Mouse (Mus musculus) heart, embryonic 13.5 days (tissue): ENCODE data around the gene Cacna1g. TPM values are rescaled to one million over a fixed set of nuclear protein-coding genes. Genes with fewer than 3 reads are reported as not detected.

Experiments used
- ATAC-seq: fragments of 200-750 bp; cut with Nextera tagmentation; 2 replicates; pipeline ENCODE4 v1.8.0; 2017; ENCODE audit warnings: moderate TSS enrichment; ENCODE audit not compliant: insufficient number of reproducible peaks, low FRiP score, low TSS enrichment; ENCODE audit errors: extremely low read depth
- H3K27ac ChIP-seq: fragments of 300-500 bp; sonication (generic); replicated peaks from 2 replicates; pipeline ENCODE4 v1.5.1; 2015; ENCODE audit warnings: moderate library complexity, mild to moderate bottlenecking, inconsistent platforms
- H3K27me3 ChIP-seq: fragments of 300-500 bp; sonication (generic); replicated peaks from 2 replicates; pipeline ENCODE4 v1.6.1; 2015; ENCODE audit warnings: mild to moderate bottlenecking, inconsistent platforms
- H3K36me3 ChIP-seq: fragments of 300-500 bp; sonication (generic); 2 replicates; pipeline ENCODE4 v1.6.1; 2015; ENCODE audit warnings: mild to moderate bottlenecking, inconsistent platforms
- H3K4me1 ChIP-seq: fragments of 300-500 bp; sonication (generic); 2 replicates; pipeline ENCODE4 v1.6.1; 2015; ENCODE audit warnings: inconsistent platforms
- H3K4me2 ChIP-seq: fragments of 300-500 bp; sonication (generic); 2 replicates; pipeline ENCODE4 v1.6.1; 2015; ENCODE audit warnings: inconsistent platforms, mild to moderate bottlenecking, moderate library complexity
- H3K4me3 ChIP-seq: fragments of 300-500 bp; sonication (generic); 2 replicates; pipeline ENCODE4 v1.5.1; 2015; ENCODE audit warnings: moderate library complexity, mild to moderate bottlenecking, inconsistent platforms
- H3K9ac ChIP-seq: fragments of 300-500 bp; sonication (generic); 2 replicates; pipeline ENCODE4 v1.6.1; 2015; ENCODE audit warnings: inconsistent platforms, mild to moderate bottlenecking, moderate library complexity
- H3K9me3 ChIP-seq: fragments of 300-500 bp; sonication (generic); 2 replicates; pipeline ENCODE4 v1.6.1; 2016; ENCODE audit warnings: inconsistent platforms
- WGBS: fragments of 180-500 bp; shearing (Covaris S2); methylation state at CpG from one replicate; pipeline ENCODE4 v1.1.7; 2015; ENCODE audit warnings: mixed read lengths; 5-methylcytosine and 5-hydroxymethylcytosine counted together
- polyA plus RNA-seq: library from polyadenylated mRNA; unstranded; fragments of >200 nt; fragmentation: Nextera tagmentation; extraction: Ambion mirVana; gene quantifications from 2 replicates; pipeline ENCODE4 v1.2.1, GENCODE M21; 2015

The Cacna1g gene
- polyA plus RNA-seq, 1 experiment from 2014 or later, result 3.4 TPM

DNA sequence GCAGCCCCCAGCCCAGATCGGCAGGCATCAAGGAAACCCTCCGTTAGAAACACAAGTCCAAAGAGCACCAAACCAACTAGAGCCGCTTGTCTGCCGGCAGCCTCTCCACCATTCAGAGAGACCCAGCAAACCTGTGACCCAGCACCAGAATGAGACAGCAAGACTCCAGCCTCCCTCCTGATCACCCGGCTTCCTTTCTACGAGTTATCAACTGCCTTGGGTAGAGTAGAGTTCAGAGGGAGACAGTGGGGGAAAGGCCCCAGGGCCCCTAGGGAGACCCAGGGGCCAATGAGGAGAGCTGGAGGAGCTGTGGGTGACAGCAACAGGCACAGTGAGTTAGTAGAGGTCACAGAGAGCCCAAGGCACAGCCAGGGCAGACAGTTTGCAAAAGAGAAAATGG is 53.0 kb downstream of the Cacna1g start:
- 62% methylated on average over 6 of the region's 6 CpGs for WGBS
- ATAC-seq, result no peak
- H3K27me3 ChIP-seq, result peaks cover 82% of the 10 kb centered on the region

DNA sequence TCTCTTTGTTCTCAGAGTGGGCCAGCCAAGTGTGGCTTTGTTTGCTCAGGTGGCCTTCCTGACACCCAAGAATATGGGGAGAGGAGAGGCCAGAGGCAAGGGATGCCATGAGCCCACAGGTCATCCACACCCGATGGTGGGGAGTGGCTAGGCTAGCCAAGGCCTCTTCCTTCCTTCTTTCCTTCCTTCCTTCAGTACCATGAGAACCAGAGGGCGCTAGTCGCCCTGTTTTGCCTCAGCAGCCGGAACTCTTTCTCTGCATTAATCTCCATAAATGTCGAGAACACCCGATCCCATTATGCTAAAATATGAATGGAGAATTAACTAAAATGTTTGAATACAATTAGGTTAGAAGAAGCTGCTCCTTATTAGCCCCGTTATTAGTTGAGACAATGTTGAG is 53.7 kb downstream of the Cacna1g start:
- H3K9ac ChIP-seq, result no peak overlapping the region
- 31% methylated on average over 7 of the region's 7 CpGs for WGBS
- H3K4me3 ChIP-seq, result no peak overlapping the region
- H3K4me1 ChIP-seq, result peaks cover 24% of the 10 kb centered on the region; the same call in 1 of the 2 replicates
- peaks cover 2% of the 10 kb centered on the region; the same call in 1 of the 2 replicates for H3K36me3 ChIP-seq
- H3K27me3 ChIP-seq, result peaks cover 83% of the 10 kb centered on the region
- no peak for ATAC-seq
- H3K27ac ChIP-seq, result no peak overlapping the region
- H3K4me2 ChIP-seq, result no peak overlapping the region
- no peaks in the 10 kb centered on the region for H3K9me3 ChIP-seq

More for the DNA sequence above, 53.0 kb downstream of the Cacna1g start:
- Histone ChIP-seq H3K4me2 (no peak overlapping the region), H3K9me3 (no peaks in the 10 kb centered on the region), H3K27ac (no peak overlapping the region), H3K4me1 (peaks cover 22% of the 10 kb centered on the region; the same call in 1 of the 2 replicates), H3K36me3 (peaks cover 5% of the 10 kb centered on the region; the same call in 1 of the 2 replicates), H3K4me3 (no peak overlapping the region), H3K9ac (peak overlapping the region; percentile 15)

- Histone ChIP-seq H3K9me3 (no peaks in the 10 kb centered on the region), H3K4me3 (no peak overlapping the region), H3K9ac (no peak overlapping the region), H3K27ac (no peak overlapping the region), H3K4me2 (no peak overlapping the region), H3K4me1 (peaks cover 34% of the 10 kb centered on the region), H3K27me3 (peaks cover 87% of the 10 kb centered on the region), H3K36me3 (no peaks in the 10 kb centered on the region)
- WGBS, result 49% methylated on average over 10 of the region's 10 CpGs
- ATAC-seq, result no peak
Measured at GRCm38 (mm10) chr11:94419004-94419727, 54.8 kb downstream of the Cacna1g start.

DNA sequence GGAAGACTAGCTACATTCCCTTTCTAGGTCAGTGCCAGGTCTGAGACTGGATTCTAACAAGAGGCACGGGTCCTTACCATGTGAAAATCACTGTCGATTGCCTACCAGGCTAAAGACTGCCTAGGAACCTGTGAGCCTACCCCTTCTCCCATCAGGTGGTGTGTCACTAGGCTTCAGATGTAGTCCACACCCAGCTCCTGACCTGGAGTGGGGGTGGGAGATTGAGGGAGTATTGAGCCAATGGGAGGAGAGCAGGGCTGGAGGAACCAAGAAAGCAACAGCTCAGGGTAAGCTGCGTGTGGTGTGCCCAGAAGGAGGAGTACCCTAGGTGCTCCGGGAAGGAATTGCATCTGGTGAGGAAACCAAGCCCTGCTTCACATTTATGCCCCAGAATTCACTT is 60.0 kb downstream of the Cacna1g start:
- WGBS, result 50% methylated on average over 4 of the region's 4 CpGs
- no peak for ATAC-seq
- H3K9ac ChIP-seq, result peak overlapping the region; percentile 4; the same call in 1 of the 2 replicates
- peak overlapping the region; percentile 67; the same call in 1 of the 2 replicates for H3K27ac ChIP-seq
- no peak overlapping the region for H3K4me2 ChIP-seq
- H3K4me1 ChIP-seq, result peaks cover 44% of the 10 kb centered on the region
- no peak overlapping the region for H3K4me3 ChIP-seq
- peaks cover 87% of the 10 kb centered on the region for H3K27me3 ChIP-seq
- H3K9me3 ChIP-seq, result no peaks in the 10 kb centered on the region
- peaks cover 5% of the 10 kb centered on the region; the same call in 1 of the 2 replicates for H3K36me3 ChIP-seq

DNA sequence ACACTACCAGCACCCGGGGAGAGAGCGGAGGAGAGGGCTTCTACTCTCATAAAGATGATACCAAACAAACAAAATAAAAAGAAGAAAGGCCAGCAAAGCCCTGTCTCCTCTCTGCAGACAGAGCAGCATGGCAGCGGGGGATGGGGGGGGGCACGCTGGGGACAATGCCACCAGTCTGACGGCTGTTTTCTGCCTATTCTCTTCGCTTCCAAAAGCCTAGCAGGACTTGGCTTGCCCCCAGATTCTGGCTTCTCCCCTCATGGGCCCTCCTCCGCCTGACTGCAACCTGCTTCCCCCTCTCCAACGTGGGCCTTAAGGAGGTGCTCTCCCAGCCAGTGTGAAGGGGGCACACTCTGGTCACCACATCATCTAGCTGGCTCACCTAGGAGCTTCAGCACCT is 60.5 kb downstream of the Cacna1g start:
- ATAC-seq, result no peak
- Histone ChIP-seq H3K27ac (peak overlapping the region; percentile 67), H3K4me3 (no peak overlapping the region), H3K4me1 (peaks cover 40% of the 10 kb centered on the region), H3K9me3 (no peaks in the 10 kb centered on the region), H3K4me2 (peak overlapping the region; percentile 50), H3K27me3 (peaks cover 85% of the 10 kb centered on the region), H3K9ac (peak overlapping the region; percentile 4), H3K36me3 (peaks cover 5% of the 10 kb centered on the region; the same call in 1 of the 2 replicates)
- whole genome bisulfite sequencing, result 30% methylated on average over 8 of the region's 8 CpGs

DNA sequence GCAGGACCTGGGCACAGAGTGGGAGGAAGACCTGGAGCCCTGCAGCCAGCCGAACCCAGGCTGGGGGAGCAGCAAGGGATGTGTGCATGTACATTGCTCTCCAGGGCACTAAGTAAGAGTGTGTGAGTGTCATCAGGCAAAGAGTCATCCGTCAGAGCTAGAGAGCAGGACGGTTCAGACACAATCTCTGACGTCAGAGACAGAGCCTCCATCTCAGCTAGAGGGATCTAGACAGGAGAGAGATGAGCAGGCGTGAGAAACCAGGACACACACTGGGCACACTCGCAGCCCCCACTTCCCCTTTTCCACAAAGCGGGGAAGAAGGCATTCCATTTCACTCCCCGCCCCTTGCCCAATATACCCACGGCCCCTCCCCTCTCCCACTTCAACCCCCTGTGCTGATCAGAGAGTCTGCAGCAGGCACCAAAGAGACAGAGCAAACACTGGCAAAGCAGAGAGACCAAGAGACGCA is 61.0 kb downstream of the Cacna1g start:
- Histone ChIP-seq H3K9me3 (no peaks in the 10 kb centered on the region), H3K27me3 (peaks cover 80% of the 10 kb centered on the region), H3K4me3 (no peak overlapping the region), H3K4me2 (peak overlapping the region; percentile 50), H3K36me3 (peaks cover 5% of the 10 kb centered on the region; the same call in 1 of the 2 replicates), H3K9ac (peak overlapping the region; percentile 56), H3K27ac (peak overlapping the region; percentile 67), H3K4me1 (peaks cover 41% of the 10 kb centered on the region)
- WGBS, result 11% methylated on average over 10 of the region's 10 CpGs
- no peak for ATAC-seq

GRCm38 (mm10) chr11:94412562-94412961 is 61.4 kb downstream of the Cacna1g start:
- peak; percentile 33; the same call in 1 of the 2 replicates for ATAC-seq
- WGBS, result 13% methylated on average over 2 of the region's 2 CpGs
- peaks cover 45% of the 10 kb centered on the region for H3K4me1 ChIP-seq
- peak overlapping the region; percentile 50 for H3K4me2 ChIP-seq
- H3K9ac ChIP-seq, result peak overlapping the region; percentile 56
- H3K4me3 ChIP-seq, result no peak overlapping the region
- peaks cover 75% of the 10 kb centered on the region for H3K27me3 ChIP-seq
- H3K27ac ChIP-seq, result peak overlapping the region; percentile 67
- no peaks in the 10 kb centered on the region for H3K9me3 ChIP-seq
- peaks cover 5% of the 10 kb centered on the region; the same call in 1 of the 2 replicates for H3K36me3 ChIP-seq

DNA sequence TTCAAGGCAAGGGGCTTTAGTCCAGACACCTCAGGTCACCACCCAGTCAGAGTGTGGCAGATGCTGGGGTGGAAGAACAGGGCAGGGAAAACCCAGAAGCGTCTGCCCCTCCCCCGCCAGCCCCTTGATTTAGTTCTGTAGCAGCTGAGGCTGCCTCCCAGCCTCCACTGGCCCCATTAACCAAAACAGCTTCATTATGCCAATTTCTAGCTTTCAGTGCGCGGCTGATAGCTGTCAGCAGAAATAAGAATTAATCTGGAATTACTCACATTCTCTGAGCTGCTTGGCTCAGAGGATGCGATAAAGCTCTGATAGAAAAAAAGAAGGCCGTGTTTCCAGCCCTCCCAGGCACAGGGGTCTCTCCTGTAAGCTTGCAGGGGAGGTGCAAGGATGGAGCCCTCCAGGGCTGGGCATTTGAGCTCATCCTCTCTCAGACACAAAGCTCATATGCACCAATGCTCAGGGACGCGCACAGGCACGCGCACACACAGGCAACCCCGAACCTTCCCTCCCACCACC is 66.1 kb downstream of the Cacna1g start:
- peaks cover 60% of the 10 kb centered on the region for H3K27me3 ChIP-seq
- H3K9me3 ChIP-seq, result no peaks in the 10 kb centered on the region
- peaks cover 5% of the 10 kb centered on the region; the same call in 1 of the 2 replicates for H3K36me3 ChIP-seq
- H3K27ac ChIP-seq, result no peak overlapping the region
- no peak overlapping the region for H3K9ac ChIP-seq
- H3K4me3 ChIP-seq, result no peak overlapping the region
- 49% methylated on average over 11 of the region's 11 CpGs for WGBS
- no peak overlapping the region for H3K4me2 ChIP-seq
- no peak for ATAC-seq
- H3K4me1 ChIP-seq, result peaks cover 42% of the 10 kb centered on the region

- Histone ChIP-seq H3K9me3 (no peaks in the 10 kb centered on the region), H3K27me3 (peaks cover 48% of the 10 kb centered on the region), H3K27ac (no peak overlapping the region), H3K9ac (no peak overlapping the region), H3K4me3 (no peak overlapping the region), H3K4me2 (no peak overlapping the region), H3K4me1 (peaks cover 30% of the 10 kb centered on the region), H3K36me3 (peaks cover 5% of the 10 kb centered on the region; the same call in 1 of the 2 replicates)
- no peak for ATAC-seq
- WGBS, result 34% methylated on average over 6 of the region's 6 CpGs
Measured at GRCm38 (mm10) chr11:94405348-94405747, 68.7 kb downstream of the Cacna1g start.

DNA sequence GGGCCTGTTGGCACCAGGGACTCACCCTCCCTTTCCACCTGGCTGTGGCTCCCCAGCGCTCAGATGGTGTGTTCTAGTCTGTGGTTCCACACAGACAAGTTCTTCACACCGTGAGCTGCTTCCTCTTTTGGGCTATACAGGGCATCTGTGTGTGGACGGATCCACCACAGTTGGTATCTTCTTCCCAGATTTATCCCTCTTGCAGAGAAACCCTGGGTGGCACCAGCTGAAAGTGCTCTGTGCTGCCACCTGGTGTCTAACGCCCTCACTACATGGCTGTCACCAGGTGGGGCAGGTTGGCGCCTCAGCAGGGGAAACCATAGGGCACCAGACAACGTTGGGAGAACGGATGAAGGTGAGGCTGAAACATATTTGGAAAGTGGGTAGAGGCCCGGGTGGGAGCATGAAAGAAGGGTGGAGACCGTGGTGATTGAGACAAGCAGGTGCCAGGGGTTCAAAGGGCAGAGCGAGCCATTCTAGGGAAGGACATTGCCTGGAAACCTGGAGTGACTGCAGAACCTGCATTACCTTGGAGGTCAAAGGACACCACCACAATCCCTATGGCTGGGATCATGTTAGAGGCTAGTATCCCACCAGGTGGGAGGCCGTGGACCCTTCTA is 69.2 kb downstream of the Cacna1g start:
- no peak overlapping the region for H3K4me3 ChIP-seq
- peaks cover 30% of the 10 kb centered on the region for H3K4me1 ChIP-seq
- WGBS, result 23% methylated on average over 11 of the region's 11 CpGs
- H3K27me3 ChIP-seq, result peaks cover 46% of the 10 kb centered on the region
- no peak overlapping the region for H3K4me2 ChIP-seq
- H3K36me3 ChIP-seq, result peaks cover 5% of the 10 kb centered on the region; the same call in 1 of the 2 replicates
- no peak for ATAC-seq
- H3K27ac ChIP-seq, result no peak overlapping the region
- no peak overlapping the region for H3K9ac ChIP-seq
- no peaks in the 10 kb centered on the region for H3K9me3 ChIP-seq

- no peak overlapping the region for H3K4me3 ChIP-seq
- no peak for ATAC-seq
- peaks cover 44% of the 10 kb centered on the region for H3K27me3 ChIP-seq
- 71% methylated on average over 5 of the region's 5 CpGs for WGBS
- no peak overlapping the region for H3K9ac ChIP-seq
- peaks cover 30% of the 10 kb centered on the region for H3K4me1 ChIP-seq
- peaks cover under 1% of the 10 kb centered on the region; the same call in 1 of the 2 replicates for H3K36me3 ChIP-seq
- H3K4me2 ChIP-seq, result no peak overlapping the region
- H3K27ac ChIP-seq, result no peak overlapping the region
- H3K9me3 ChIP-seq, result no peaks in the 10 kb centered on the region
Measured at GRCm38 (mm10) chr11:94404178-94404577, 69.8 kb downstream of the Cacna1g start.
